Mouse (Mus musculus) midbrain, embryonic 11.5 days (tissue): ENCODE measurements around the gene Tprgl. TPM values are rescaled to one million over a fixed set of nuclear protein-coding genes. Genes with fewer than 3 reads are reported as not detected.

Experiments
- ATAC-seq: fragments of 200-750 bp; cut with Nextera tagmentation; 2 replicates; pipeline ENCODE4 v1.8.0; 2017; ENCODE audit warnings: moderate TSS enrichment, moderate library complexity; ENCODE audit not compliant: low FRiP score
- DNase-seq: peaks from one replicate; pipeline ENCODE4 v3.0.0; 2015; ENCODE audit warnings: low spot score; ENCODE audit errors: missing footprints
- H3K27ac ChIP-seq: fragments of 300-500 bp; sonication (generic); 2 replicates; pipeline ENCODE4 v1.5.1; 2014; ENCODE audit warnings: low read depth, low read length
- H3K27me3 ChIP-seq: fragments of 300-500 bp; sonication (generic); 2 replicates; pipeline ENCODE4 v1.6.1; 2014; ENCODE audit warnings: mild to moderate bottlenecking, low read length, moderate library complexity, mixed read lengths; ENCODE audit not compliant: control insufficient read depth, insufficient read depth
- H3K36me3 ChIP-seq: fragments of 300-500 bp; sonication (generic); 2 replicates; pipeline ENCODE4 v1.6.1; 2014; ENCODE audit warnings: mild to moderate bottlenecking, low read length, moderate library complexity, mixed read lengths; ENCODE audit not compliant: control insufficient read depth, insufficient read depth
- H3K4me1 ChIP-seq: fragments of 300-500 bp; sonication (generic); 2 replicates; pipeline ENCODE4 v1.6.1; 2014; ENCODE audit warnings: low read length; ENCODE audit not compliant: control insufficient read depth, insufficient read depth
- H3K4me2 ChIP-seq: fragments of 300-500 bp; sonication (generic); 2 replicates; pipeline ENCODE4 v1.6.1; 2014; ENCODE audit warnings: mild to moderate bottlenecking, moderate library complexity
- H3K4me3 ChIP-seq: fragments of 300-500 bp; sonication (generic); 2 replicates; pipeline ENCODE4 v1.5.1; 2014; ENCODE audit warnings: low read depth, low read length
- H3K9ac ChIP-seq: fragments of 300-500 bp; sonication (generic); 2 replicates; pipeline ENCODE4 v1.6.1; 2014; ENCODE audit warnings: low read length
- H3K9me3 ChIP-seq: fragments of 300-500 bp; sonication (generic); 2 replicates; pipeline ENCODE4 v1.6.1; 2016; ENCODE audit warnings: low read length; ENCODE audit not compliant: control insufficient read depth
- WGBS: fragments of 180-500 bp; shearing (Covaris S2); extraction: QIAGEN DNeasy Blood & Tissue Kit; methylation state at CpG from one replicate; pipeline ENCODE4 v1.1.7; 2014; 5-methylcytosine and 5-hydroxymethylcytosine counted together
- polyA plus RNA-seq: library from polyadenylated mRNA; unstranded; fragments of >200 nt; fragmentation: Nextera tagmentation; extraction: Ambion mirVana; gene quantifications from 2 replicates; pipeline ENCODE4 v1.2.1, GENCODE M21; 2014

Tprgl gene
- polyA plus RNA-seq, 1 experiment from 2014 or later, result 140 TPM

DNA sequence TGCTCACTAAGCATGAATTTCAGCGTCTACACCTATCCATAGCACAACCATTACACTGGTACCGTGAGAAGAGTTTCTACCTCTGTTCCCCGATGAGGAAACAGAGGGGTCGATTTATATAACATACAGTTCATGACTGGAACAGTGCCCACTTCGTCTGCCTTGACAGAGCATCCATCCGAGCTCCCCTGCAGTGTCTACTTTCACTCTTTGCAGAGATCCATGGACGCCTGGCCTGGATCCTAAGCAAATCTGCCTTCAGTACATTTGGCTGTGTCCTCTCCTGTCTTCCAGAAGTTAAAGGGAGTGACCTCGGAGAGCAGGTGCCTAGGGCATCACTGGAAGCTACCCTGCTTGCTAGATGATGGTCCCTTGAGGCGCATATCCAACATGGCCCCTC is 41.3 kb downstream of the Tprgl start:
- H3K27me3 ChIP-seq, result peaks cover 3% of the 10 kb centered on the region; the same call in 1 of the 2 replicates
- no peak overlapping the region for H3K9ac ChIP-seq
- ATAC-seq (no peak), DNase-seq (no peak)
- H3K4me2 ChIP-seq, result no peak overlapping the region
- no peaks in the 10 kb centered on the region for H3K36me3 ChIP-seq
- WGBS, result 84% methylated on average over 9 of the region's 9 CpGs
- no peak overlapping the region for H3K27ac ChIP-seq
- H3K4me1 ChIP-seq, result no peaks in the 10 kb centered on the region
- H3K9me3 ChIP-seq, result no peaks in the 10 kb centered on the region
- H3K4me3 ChIP-seq, result no peak overlapping the region

GRCm38 (mm10) chr4:154118782-154119181 is 41.7 kb downstream of the Tprgl start:
- Histone ChIP-seq H3K27me3 (peaks cover 3% of the 10 kb centered on the region; the same call in 1 of the 2 replicates), H3K4me1 (no peaks in the 10 kb centered on the region), H3K36me3 (no peaks in the 10 kb centered on the region), H3K9me3 (no peaks in the 10 kb centered on the region), H3K27ac (no peak overlapping the region), H3K4me3 (no peak overlapping the region), H3K9ac (no peak overlapping the region), H3K4me2 (no peak overlapping the region)
- ATAC-seq, result peak; percentile 62; the same call in 1 of the 2 replicates
- 59% methylated on average over 9 of the region's 9 CpGs for WGBS
- no peak for DNase-seq

- 58% methylated on average over 7 of the region's 7 CpGs for WGBS
Observed at GRCm38 (mm10) chr4:154116421-154116820, 44.0 kb downstream of the Tprgl start.

DNA sequence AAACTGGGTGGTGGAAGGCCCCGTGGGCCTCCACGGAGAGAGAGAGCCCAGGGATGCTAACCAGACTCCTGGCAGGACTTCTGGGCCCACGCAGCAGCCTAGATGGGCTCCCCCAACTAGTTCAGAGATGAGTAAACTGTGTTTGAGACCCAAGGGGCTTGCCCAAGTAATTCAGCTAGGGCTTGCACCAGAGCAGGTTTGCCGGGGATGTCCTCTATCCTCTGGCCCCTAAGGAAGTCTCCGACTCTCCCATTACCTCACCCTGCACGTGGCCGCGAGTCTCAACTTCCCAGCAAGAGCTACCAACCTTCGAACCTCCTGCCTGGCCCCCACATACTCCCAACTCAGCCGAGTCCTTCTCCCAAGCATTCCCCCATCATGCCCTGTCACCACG is 50.6 kb downstream of the Tprgl start:
- H3K27ac ChIP-seq, result no peak overlapping the region
- no peak overlapping the region for H3K4me2 ChIP-seq
- peaks cover 2% of the 10 kb centered on the region; the same call in 1 of the 2 replicates for H3K27me3 ChIP-seq
- H3K9me3 ChIP-seq, result no peaks in the 10 kb centered on the region
- no peak overlapping the region for H3K9ac ChIP-seq
- H3K4me3 ChIP-seq, result no peak overlapping the region
- no peaks in the 10 kb centered on the region for H3K36me3 ChIP-seq
- no peaks in the 10 kb centered on the region; the same call in 1 of the 2 replicates for H3K4me1 ChIP-seq
- no peak for DNase-seq
- 85% methylated on average over 11 of the region's 11 CpGs for WGBS
- no peak for ATAC-seq

More at GRCm38 (mm10) chr4:154116421-154116820, 44.0 kb downstream of the Tprgl start:
- no peaks in the 10 kb centered on the region for H3K4me1 ChIP-seq
- H3K36me3 ChIP-seq, result no peaks in the 10 kb centered on the region
- no peak overlapping the region for H3K4me2 ChIP-seq
- ATAC-seq (no peak), DNase-seq (no peak)
- H3K27ac ChIP-seq, result no peak overlapping the region
- no peak overlapping the region for H3K4me3 ChIP-seq
- H3K9ac ChIP-seq, result no peak overlapping the region
- no peaks in the 10 kb centered on the region for H3K9me3 ChIP-seq
- no peaks in the 10 kb centered on the region; the same call in 1 of the 2 replicates for H3K27me3 ChIP-seq

DNA sequence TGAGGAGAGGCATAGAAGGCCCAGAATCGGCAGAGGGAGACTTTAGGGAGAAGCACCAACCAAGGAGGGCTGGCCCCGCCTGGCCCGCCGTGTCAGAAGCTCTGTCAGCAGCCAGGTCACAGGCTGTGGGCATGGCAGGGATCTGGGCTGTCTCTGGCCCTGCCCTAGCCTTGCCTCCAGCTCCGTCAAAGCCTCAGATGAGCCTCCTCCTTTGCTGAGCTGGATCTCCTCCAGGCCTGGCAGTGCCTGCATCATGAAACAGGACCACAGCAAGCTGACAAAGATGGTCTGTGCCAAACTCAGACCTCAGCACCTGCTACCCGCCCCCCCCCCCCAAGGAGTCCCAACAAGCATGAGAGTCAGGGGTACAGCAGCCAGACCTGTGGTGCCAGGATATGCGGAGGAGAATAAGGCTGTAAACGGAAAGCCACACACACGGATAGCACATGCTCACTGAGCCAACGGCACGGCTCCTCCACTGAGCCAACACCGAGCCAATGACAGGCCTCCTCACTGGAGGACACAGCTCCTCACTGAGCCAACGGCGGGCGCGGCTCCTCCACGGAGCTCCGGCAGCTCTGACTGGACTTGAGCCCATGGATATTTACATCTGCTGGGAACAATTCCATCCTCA is 51.1 kb downstream of the Tprgl start:
- H3K27ac ChIP-seq, result no peak overlapping the region
- WGBS, result 62% methylated on average over 18 of the region's 18 CpGs
- H3K9ac ChIP-seq, result no peak overlapping the region
- ATAC-seq (no peak), DNase-seq (no peak)
- H3K4me3 ChIP-seq, result no peak overlapping the region
- no peak overlapping the region for H3K4me2 ChIP-seq
- no peaks in the 10 kb centered on the region; the same call in 1 of the 2 replicates for H3K4me1 ChIP-seq
- no peaks in the 10 kb centered on the region for H3K9me3 ChIP-seq
- no peaks in the 10 kb centered on the region for H3K36me3 ChIP-seq
- H3K27me3 ChIP-seq, result peaks cover 2% of the 10 kb centered on the region; the same call in 1 of the 2 replicates

Other genes starting within 250 kb of the Tprgl start
- 124 and 128 TPM in 2 replicates for gene A430005L14Rik, start 203.4 kb downstream of the Tprgl start, polyA plus RNA-seq
- 10.5 and 12.0 TPM in 2 replicates for gene Dffb, start 185.5 kb downstream of the Tprgl start, polyA plus RNA-seq
- 18.7 and 19.0 TPM in 2 replicates for gene Cep104, start 185.5 kb downstream of the Tprgl start, polyA plus RNA-seq
- gene Lrrc47, start 148.9 kb downstream of the Tprgl start, polyA plus RNA-seq, result 10.9 and 13.7 TPM in 2 replicates
- 9.5 and 10.9 TPM in 2 replicates for gene Smim1, start 134.4 kb downstream of the Tprgl start, polyA plus RNA-seq
- not detected in 2 replicates for gene Ccdc27, start 118.0 kb downstream of the Tprgl start, polyA plus RNA-seq
- 0.15 and 0.51 TPM in 2 replicates for gene Trp73, start 20.5 kb downstream of the Tprgl start, polyA plus RNA-seq
- 42.2 and 46.3 TPM in 2 replicates for gene Wrap73, start 18.3 kb downstream of the Tprgl start, polyA plus RNA-seq
- 11.5 and 12.4 TPM in 2 replicates for gene Megf6, start 10.1 kb upstream of the Tprgl start, polyA plus RNA-seq
- gene Arhgef16, start 141.0 kb upstream of the Tprgl start, polyA plus RNA-seq, result 0.45 and 0.81 TPM in 2 replicates
- not detected in 2 replicates for gene B230104I21Rik, start 175.5 kb upstream of the Tprgl start, polyA plus RNA-seq